Mouse (Mus musculus): ENCODE results near the gene Aplp1.

- TF ChIP-seq POLR2A (IDR thresholded peaks at IDR 0.05; ENCODE audit: insufficient read depth, low read length) (no peak), CTCF (IDR thresholded peaks at IDR 0.05; ENCODE audit: low read depth, low read length) (no peak)
Observed at GRCm38 (mm10) chr7:30457629-30458330, 12.4 kb upstream of the Aplp1 start, which contains the start of the genes Kirrel2 and Nphs1.
